Mouse (Mus musculus) left cerebral cortex, postnatal 14 days (tissue): Measurements from ENCODE around the gene Rhou. TPM values are rescaled to one million over a fixed set of nuclear protein-coding genes. Genes with fewer than 3 reads are reported as not detected.
A peak's percentile ranks its signal among the peaks of the same experiment; 100 is the strongest.

ENCODE experiments used
- DNase-seq, 2 experiments: peaks; one replicate each; pipeline ENCODE4 v3.0.0; 2021 to 2022; ENCODE audit warnings: low spot score in 2 of 2, mixed read lengths in 1 of 2
- intact Hi-C: fragments of 180-260 bp; cut with DNase I; formaldehyde crosslinking; loops from one replicate; pipeline ENCODE4 v1.15.1; 2025
- total RNA-seq, 2 experiments: library from RNA; stranded (reverse); gene quantifications; 2 replicates each; pipeline ENCODE4 v1.2.3; 2021

Rhou gene
- total RNA-seq, 2 experiments from 2014 or later: 40.6 to 51.9 TPM

GRCm38 (mm10) chr8:123683321-123683720, 29.6 kb downstream of the Rhou start:
- intact Hi-C loops: no loop called here
- no peak for DNase-seq

GRCm38 (mm10) chr8:123684806-123685205, 31.1 kb downstream of the Rhou start:
- intact Hi-C loops: no loop called here
- no peak for DNase-seq

- intact Hi-C loops: no loop called here
- DNase-seq: no peak
These were observed 31.7 kb downstream of the Rhou start for GRCm38 (mm10) chr8:123685477-123685876.

GRCm38 (mm10) chr8:123687826-123688225, 34.1 kb downstream of the Rhou start:
- intact Hi-C loops: no loop called here
- no peak for DNase-seq

- DNase-seq: no peak
- intact Hi-C loops: no loop called here
These were observed 38.6 kb downstream of the Rhou start for GRCm38 (mm10) chr8:123692165-123692962.

GRCm38 (mm10) chr8:123696167-123696566, 42.4 kb downstream of the Rhou start:
- DNase-seq: no peak
- intact Hi-C loops: no loop called here

GRCm38 (mm10) chr8:123697329-123697728, 43.6 kb downstream of the Rhou start:
- intact Hi-C loops: no loop called here
- DNase-seq: peak in 1 of 2 experiments; percentile 56

- intact Hi-C loops: no loop called here
These were observed 46.8 kb downstream of the Rhou start for GRCm38 (mm10) chr8:123700399-123701070.

GRCm38 (mm10) chr8:123701952-123702587, 48.3 kb downstream of the Rhou start:
- intact Hi-C loops: no loop called here
- DNase-seq: peak; percentile 42 to 59

More at GRCm38 (mm10) chr8:123700399-123701070, 46.8 kb downstream of the Rhou start:
- no peak for DNase-seq

- intact Hi-C loops: no loop called here
- DNase-seq: no peak
These were observed 51.6 kb downstream of the Rhou start for GRCm38 (mm10) chr8:123705376-123705775.

GRCm38 (mm10) chr8:123707137-123707536, 53.4 kb downstream of the Rhou start:
- DNase-seq: peak; percentile 53 to 63
- intact Hi-C loops: no loop called here

GRCm38 (mm10) chr8:123708729-123709128, 55.0 kb downstream of the Rhou start:
- intact Hi-C loops: no loop called here
- DNase-seq: no peak

GRCm38 (mm10) chr8:123710335-123710734, 56.6 kb downstream of the Rhou start:
- intact Hi-C loops: no loop called here
- no peak for DNase-seq

Other genes starting within 250 kb of the Rhou start
- under 1 TPM in 1 of 2 experiments, not detected in 1; 0.09 TPM for gene Mc1r, start 246.8 kb upstream of the Rhou start, total RNA-seq
- 100 to 1,000 TPM; 691 to 709 TPM for gene Tubb3, start 242.5 kb upstream of the Rhou start, total RNA-seq
- gene Def8, start 230.4 kb upstream of the Rhou start, total RNA-seq: 10 to 100 TPM; 76.1 to 76.7 TPM
- 10 to 100 TPM; 31.6 to 36.5 TPM for gene Afg3l1, start 176.0 kb upstream of the Rhou start, total RNA-seq
- gene Dbndd1, start 138.5 kb upstream of the Rhou start, total RNA-seq: 10 to 100 TPM; 12.4 to 12.8 TPM
- 10 to 100 TPM; 25.7 to 30.7 TPM for gene Gas8, start 135.1 kb upstream of the Rhou start, total RNA-seq
- 10 to 100 TPM; 46.5 to 51.8 TPM for gene Rab4a, start 152.1 kb downstream of the Rhou start, total RNA-seq
- 10 to 100 TPM; 69.8 to 73.6 TPM for gene Ccsap, start 206.3 kb downstream of the Rhou start, total RNA-seq
- 10 to 100 TPM in 1 of 2 experiments, 1 to 10 TPM in 1; 9.3 to 11.5 TPM for gene Acta1, start 240.8 kb downstream of the Rhou start, total RNA-seq